Mouse (Mus musculus) frontal cortex, adult 2 months (tissue): ENCODE data around the gene Mapk3. TPM values are rescaled to one million over a fixed set of nuclear protein-coding genes. Genes with fewer than 3 reads are reported as not detected.
A peak's percentile ranks its signal among the peaks of the same experiment; 100 is the strongest.
"Not testable (repeated sequence)": the region's sequence is repeated elsewhere in the genome, so short reads cannot be mapped to it uniquely, and the experiment has no call there.

ENCODE experiments used
- DNase-seq, 2 experiments: peaks; one replicate each; pipeline ENCODE4 v3.0.0; 2022; ENCODE audit warnings: low spot score in 1 of 2; ENCODE audit errors: extremely low spot score in 1 of 2
- polyA plus RNA-seq: library from polyadenylated mRNA; depleted of rRNA; stranded (reverse); fragments of >200 nt; gene quantifications from 2 replicates; pipeline ENCODE4 v1.2.3, GENCODE M21; 2012

Mapk3 gene
- polyA plus RNA-seq, 1 experiment, result 314 TPM

DNA sequence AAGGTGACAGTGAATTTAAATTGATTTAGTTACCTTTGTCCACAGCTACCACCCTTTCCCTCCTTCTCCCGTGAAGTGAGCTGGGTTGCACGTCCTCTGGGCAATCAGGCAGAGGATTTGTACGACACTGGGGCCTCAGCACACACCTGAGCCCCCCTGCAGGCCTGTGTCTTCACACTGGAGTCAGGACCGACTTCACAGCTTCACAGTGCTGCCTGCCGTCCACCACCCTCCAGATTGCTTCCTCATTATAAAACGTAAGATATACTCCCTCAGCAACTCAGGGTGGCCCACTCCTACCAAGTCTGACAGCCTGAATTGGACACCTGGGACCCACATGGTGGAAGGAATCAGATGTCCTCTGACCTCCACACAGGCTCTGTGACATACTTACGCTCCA lies 862 bp upstream of the Mapk3 start:
- DNase-seq, result no peak

- no peak for DNase-seq
These were observed 430 bp downstream of the Mapk3 start for GRCm38 (mm10) chr7:126759672-126760390.

DNA sequence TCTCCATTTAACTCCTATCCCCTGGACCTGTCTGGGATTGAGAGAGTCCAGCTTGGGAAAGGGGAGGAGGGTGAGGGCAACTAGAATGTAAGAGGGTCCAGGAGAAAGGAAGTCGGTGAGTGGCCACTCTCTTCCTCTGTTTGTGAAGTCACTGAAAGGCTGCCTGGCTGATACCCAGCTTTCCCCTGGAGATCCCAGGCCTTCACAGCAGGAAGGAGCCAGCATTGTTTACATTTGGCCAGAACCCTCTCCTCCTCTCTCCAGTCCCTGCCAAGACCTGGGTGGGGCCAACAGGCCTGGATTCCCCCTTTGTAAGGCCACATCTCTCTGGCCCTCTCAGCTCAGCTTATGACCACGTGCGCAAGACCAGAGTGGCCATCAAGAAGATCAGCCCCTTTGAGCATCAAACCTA lies 996 bp downstream of the Mapk3 start:
- no peak for DNase-seq

GRCm38 (mm10) chr7:126760956-126761355 lies 1.6 kb downstream of the Mapk3 start:
- no peak for DNase-seq

DNA sequence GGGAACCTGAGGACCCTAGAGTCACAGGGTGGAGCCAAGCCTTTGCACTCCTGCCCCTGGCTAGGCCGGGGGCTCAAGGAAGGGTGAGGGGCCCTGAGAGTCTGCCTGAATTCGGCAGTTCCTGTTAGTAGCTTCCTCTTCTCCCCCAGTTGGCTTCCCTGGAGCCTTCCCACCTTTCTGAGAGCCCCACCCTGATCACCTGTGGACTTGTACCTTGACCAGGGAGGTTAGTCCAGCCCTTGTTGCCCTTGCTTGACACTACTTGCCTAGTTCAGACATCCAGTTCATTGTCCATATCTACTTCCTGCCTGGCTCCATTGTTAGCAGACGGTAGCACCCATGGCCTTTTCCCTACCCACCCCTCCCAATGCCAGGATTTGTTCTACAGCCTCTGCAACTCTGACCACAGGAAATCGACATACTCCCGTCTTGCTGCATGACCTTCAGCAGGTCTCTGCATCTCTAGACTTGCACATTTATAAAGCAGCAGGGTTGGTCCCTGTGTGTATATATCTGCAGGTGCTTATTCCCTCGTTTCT lies 2.2 kb downstream of the Mapk3 start:
- DNase-seq, result no peak

GRCm38 (mm10) chr7:126762471-126763008 lies 3.1 kb downstream of the Mapk3 start:
- DNase-seq, result peak; percentile 80 to 81

DNA sequence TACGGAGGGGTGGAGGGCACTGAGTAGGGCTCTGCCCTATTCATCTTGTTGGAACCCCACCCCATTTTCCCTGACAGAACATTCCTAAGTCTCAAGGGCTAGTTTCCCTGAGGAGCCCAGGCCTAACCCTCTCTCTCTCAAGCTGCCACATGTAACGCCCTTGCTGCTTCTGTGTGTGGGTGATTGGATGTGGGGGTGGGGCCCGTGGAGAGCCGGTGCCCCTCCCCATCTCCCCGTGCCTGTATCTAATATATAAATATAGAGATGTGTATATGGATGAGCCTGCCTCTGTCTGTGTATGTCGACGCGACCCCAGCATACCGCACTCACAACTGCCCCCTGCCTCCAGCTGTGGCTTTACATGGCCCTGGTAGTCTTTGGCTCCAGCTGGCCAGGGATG lies 6.1 kb downstream of the Mapk3 start:
- no peak for DNase-seq

DNA sequence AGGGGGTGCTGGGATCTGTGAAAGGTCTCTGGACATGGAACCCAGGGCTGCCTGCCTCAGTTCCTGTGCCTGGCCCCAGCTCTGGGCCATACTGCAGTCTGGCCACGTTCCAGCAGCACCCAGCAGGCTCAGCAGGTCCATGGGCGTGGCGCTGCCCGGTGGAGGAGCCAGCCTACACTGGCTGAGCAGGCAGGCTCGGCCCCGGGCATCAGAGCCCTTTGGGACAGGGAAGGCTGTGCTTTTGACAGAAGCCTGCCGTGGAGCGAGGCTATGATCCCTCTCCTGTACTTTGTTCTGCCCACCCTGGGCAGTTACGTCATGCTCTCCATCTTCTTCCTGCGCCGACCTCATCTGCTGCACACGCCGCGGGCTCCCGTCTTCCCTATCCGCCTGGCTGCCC lies 6.8 kb downstream of the Mapk3 start, which contains the start of gene Gdpd3:
Gene Gdpd3 (plus strand): TSS at position 134 of the 400 bp plus-strand sequence.
- DNase-seq, result no peak

DNA sequence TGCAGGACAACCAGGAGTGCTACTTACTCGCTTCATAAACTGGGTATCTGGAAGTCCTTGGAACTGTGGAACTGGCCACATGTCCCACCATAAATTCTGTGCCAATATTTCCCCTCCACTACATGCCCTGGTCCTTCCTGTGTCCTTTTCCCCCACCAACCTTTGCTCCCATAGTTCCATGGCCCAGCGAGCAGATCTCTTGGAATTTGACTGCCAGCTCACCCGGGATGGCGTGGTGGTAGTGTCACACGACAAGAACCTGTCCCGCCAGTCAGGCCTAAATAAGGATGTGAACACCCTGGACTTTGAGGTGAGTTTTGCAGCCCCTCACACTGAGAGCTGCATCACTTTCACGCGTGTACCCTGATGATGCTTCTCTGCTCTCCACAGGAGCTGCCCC lies 7.6 kb downstream of the Mapk3 start:
- no peak for DNase-seq

GRCm38 (mm10) chr7:126770784-126771183 lies 11.4 kb downstream of the Mapk3 start:
- no peak for DNase-seq

- DNase-seq, result no peak
These were observed 13.9 kb downstream of the Mapk3 start for GRCm38 (mm10) chr7:126773351-126773750.

DNA sequence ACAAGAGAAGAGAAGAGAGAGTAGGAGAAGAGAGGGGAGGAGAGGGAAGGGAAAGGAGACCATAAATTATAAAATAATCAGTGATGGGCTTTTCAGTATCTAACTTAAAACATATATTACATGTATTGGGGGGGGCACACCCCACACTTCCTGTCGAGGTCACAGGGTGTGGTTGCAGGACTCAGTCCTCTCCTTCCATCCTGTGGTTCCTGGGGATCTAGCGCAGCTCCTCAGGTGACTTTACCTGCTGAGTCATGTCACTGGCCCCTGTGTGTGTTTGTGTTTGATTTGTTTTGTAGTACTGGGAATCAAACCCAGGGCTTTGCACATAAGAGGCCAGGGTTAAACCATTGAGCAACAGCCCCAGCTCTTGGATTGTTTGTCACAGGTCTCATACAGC lies 15.1 kb downstream of the Mapk3 start:
- DNase-seq, result no peak

- DNase-seq, result no peak
These were observed 16.0 kb downstream of the Mapk3 start for GRCm38 (mm10) chr7:126775185-126775977.

DNA sequence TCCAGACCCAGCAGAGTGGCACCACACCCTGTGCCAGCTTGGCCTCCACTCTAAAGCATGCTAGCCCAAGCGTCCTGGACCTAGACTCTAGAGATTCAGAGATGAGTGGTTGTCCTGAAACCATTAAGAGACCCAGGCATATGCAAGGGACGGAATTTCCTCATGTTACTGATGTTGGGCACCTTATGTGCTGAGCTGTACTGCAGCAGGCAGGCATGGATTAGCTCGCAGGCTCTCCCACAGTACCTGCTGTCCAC lies 16.5 kb downstream of the Mapk3 start:
- no peak for DNase-seq

DNA sequence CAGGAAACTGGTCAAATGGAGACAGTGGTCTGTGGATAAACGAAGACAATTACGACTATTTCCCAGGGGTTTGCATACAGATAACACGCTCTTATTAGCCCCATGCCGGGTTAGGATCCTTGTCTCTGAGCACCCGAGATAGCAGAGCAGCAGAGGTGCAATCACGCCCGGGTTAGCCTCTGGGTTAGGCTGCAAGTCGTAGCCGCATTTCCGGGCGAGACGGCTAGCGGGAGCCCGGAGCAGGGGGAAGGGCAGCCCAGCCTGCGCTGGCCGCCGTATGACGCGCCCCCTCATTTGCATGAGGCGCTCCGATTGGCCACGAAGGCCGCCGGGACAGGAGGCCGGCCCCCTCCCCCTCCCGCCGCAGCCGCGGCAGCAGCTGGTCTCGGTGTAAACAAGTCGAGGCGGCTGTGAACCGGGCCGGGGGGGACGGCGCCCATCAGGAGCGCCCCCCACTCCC lies 17.2 kb downstream of the Mapk3 start, which contains the start of gene Ypel3:
Gene Ypel3 (plus strand): TSS at position 358 of the 460 bp plus-strand sequence.
- DNase-seq, result peak; percentile 89 to 94

- DNase-seq, result no peak
These were observed 18.1 kb downstream of the Mapk3 start for GRCm38 (mm10) chr7:126777476-126777875.

- no peak for DNase-seq
These were observed 18.7 kb downstream of the Mapk3 start for GRCm38 (mm10) chr7:126778147-126778546.

GRCm38 (mm10) chr7:126779101-126779500 lies 19.7 kb downstream of the Mapk3 start:
- not testable (repeated sequence) for DNase-seq

DNA sequence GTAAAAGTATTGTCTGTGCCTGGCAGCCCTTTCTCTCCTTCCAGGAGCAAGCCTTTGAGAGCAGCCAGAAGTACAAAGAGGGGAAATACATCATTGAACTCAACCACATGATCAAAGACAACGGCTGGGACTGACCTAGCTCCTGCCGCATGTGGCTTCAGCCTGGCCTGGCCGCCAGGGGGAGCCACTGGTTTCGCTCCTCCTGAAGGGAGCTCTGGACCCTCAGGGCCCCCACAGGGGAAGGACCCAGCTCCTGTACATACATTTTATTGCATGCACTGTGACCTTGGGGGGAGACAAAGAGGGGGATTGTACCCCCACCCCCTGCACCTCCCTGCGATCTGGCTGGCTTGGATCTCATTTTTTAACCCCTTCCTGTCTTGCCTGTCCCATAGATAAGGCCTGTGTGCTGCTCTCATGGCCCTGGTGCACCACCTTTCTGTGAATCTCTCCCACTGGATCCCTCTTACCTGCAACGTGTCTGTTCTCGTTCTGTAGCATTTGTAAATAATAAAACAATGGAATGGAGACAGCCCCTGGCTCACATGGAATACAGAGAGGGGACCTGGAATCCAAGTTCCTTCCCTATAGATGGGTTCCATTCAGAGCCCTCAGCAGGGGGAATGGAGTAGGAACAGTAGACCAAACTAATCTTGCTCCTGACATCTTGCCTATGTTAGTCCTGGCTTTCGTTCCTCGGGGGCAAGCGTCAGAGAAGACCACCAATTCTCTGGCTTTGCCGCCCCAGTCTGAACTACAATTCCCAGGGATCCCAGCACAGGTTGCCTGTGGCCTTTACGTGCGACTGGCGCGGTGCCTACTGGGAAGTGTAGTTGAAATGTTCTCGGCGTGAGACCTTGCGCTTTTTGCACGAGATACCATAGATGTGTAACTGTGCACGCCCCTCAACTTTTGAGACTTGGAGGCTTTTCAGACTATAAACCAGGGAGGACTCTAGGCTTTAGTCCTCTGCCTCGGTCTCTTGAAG lies 20.9 kb downstream of the Mapk3 start:
- peak; percentile 74 to 89 for DNase-seq

- DNase-seq, result no peak
These were observed 21.7 kb downstream of the Mapk3 start, which contains the start of gene Tbx6 for GRCm38 (mm10) chr7:126780971-126781635. Gene Tbx6 (plus strand): TSS chr7:126781483.
